Mouse (Mus musculus): Measurements from ENCODE around the gene Olfr70. TPM values are rescaled to one million over a fixed set of nuclear protein-coding genes. Genes with fewer than 3 reads are reported as not detected.

The Olfr70 gene
- polyA plus RNA-seq, 1 experiment from 2014 or later: not detected

- CTCF ChIA-PET: interaction anchor here (1.3 kb wide), 1 partner anchor 14 kb away, joined by 3 read pairs; no protein-coding TSS in a partner anchor
These were observed 29.4 kb upstream of the Olfr70 start, which contains the start of gene Spaar for GRCm38 (mm10) chr4:43729794-43730550. Spaar (plus strand) TSS chr4:43730034.

GRCm38 (mm10) chr4:43729126-43729525, 28.5 kb upstream of the Olfr70 start:
- no peak for ATAC-seq
- TF ChIP-seq CTCF (IDR thresholded peaks at IDR 0.05): no peak
- DNase-seq (ENCODE audit: low read depth, low spot score): no peak
- CTCF ChIA-PET: interaction anchor here (1.1 to 1.4 kb wide), 3 partner anchors 14 to 99 kb away, joined by 3 to 4 read pairs (median 3); no protein-coding TSS in a partner anchor
- no peaks in the 10 kb centered on the region for H3K27me3 ChIP-seq
- POLR2A ChIA-PET: no interaction called here
- in situ Hi-C loops (cut with MboI; ENCODE audit: low pct_unique_long_range_greater_than_20kb): no loop called here

More at GRCm38 (mm10) chr4:43729794-43730550, 29.4 kb upstream of the Olfr70 start, which contains the start of gene Spaar:
- no peaks in the 10 kb centered on the region for H3K27me3 ChIP-seq
- ATAC-seq (no peak), DNase-seq (ENCODE audit: low read depth, low spot score) (no peak)
- TF ChIP-seq CTCF (IDR thresholded peaks at IDR 0.05): no peak
- in situ Hi-C loops (cut with MboI; ENCODE audit: low pct_unique_long_range_greater_than_20kb): no loop called here
- POLR2A ChIA-PET: no interaction called here

GRCm38 (mm10) chr4:43728576-43728954, 28.0 kb upstream of the Olfr70 start:
- DNase-seq (ENCODE audit: low read depth, low spot score) (peak; percentile 50), ATAC-seq (peak; percentile 78)
- no peaks in the 10 kb centered on the region for H3K27me3 ChIP-seq
- TF ChIP-seq CTCF (IDR thresholded peaks at IDR 0.05): no peak
- in situ Hi-C loops (cut with MboI; ENCODE audit: low pct_unique_long_range_greater_than_20kb): no loop called here
- ChIA-PET POLR2A (no interaction called here), CTCF (interaction anchor here (1.1 to 1.4 kb wide), 3 partner anchors 15 to 98 kb away, joined by 3 to 4 read pairs (median 3); no protein-coding TSS in a partner anchor)

GRCm38 (mm10) chr4:43727718-43728575, 27.3 kb upstream of the Olfr70 start:
- ATAC-seq: peak; percentile 15
- no peak for DNase-seq (ENCODE audit: low read depth, low spot score)
- CTCF ChIA-PET: interaction anchor here (0.9 to 1.4 kb wide), 2 partner anchors 62 to 98 kb away, joined by 3 to 4 read pairs; no protein-coding TSS in a partner anchor
- no peak for TF ChIP-seq CTCF (IDR thresholded peaks at IDR 0.05)
- in situ Hi-C loops (cut with MboI; ENCODE audit: low pct_unique_long_range_greater_than_20kb): no loop called here
- POLR2A ChIA-PET: no interaction called here
- H3K27me3 ChIP-seq: no peaks in the 10 kb centered on the region

DNA sequence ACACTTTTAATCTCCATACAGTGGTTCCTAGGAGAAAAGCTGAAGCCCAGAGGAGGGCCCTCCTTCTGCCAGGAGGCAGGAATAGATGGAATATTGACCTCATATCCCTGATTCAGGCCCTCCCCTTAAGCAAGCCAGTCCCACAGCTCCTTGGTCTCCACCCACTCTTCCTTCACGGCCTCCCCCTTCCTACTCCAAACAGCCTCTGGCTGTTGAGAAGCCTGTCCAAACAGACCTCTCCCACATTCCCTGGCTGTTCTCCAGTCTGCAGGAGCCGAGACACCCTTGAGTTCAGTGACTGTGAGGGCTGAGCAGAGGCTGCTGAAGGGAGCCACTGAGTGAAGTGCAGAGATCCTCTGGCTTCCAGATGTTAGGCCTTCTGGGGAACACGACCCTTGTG, 26.4 kb upstream of the Olfr70 start, which contains the start of gene Hrct1:
Hrct1 (plus strand) TSS at position 194 of the 400 bp plus-strand sequence.
- ChIA-PET CTCF (interaction anchor here (0.9 to 2.6 kb wide), 2 partner anchors 36 to 55 kb away, joined by 3 to 11 read pairs; no protein-coding TSS in a partner anchor), POLR2A (no interaction called here)
- no peak for ATAC-seq
- in situ Hi-C loops (cut with MboI; ENCODE audit: low pct_unique_long_range_greater_than_20kb): no loop called here
- DNase-seq (ENCODE audit: low read depth, low spot score): no peak
- no peaks in the 10 kb centered on the region for H3K27me3 ChIP-seq
- TF ChIP-seq CTCF (IDR thresholded peaks at IDR 0.05): no peak

DNA sequence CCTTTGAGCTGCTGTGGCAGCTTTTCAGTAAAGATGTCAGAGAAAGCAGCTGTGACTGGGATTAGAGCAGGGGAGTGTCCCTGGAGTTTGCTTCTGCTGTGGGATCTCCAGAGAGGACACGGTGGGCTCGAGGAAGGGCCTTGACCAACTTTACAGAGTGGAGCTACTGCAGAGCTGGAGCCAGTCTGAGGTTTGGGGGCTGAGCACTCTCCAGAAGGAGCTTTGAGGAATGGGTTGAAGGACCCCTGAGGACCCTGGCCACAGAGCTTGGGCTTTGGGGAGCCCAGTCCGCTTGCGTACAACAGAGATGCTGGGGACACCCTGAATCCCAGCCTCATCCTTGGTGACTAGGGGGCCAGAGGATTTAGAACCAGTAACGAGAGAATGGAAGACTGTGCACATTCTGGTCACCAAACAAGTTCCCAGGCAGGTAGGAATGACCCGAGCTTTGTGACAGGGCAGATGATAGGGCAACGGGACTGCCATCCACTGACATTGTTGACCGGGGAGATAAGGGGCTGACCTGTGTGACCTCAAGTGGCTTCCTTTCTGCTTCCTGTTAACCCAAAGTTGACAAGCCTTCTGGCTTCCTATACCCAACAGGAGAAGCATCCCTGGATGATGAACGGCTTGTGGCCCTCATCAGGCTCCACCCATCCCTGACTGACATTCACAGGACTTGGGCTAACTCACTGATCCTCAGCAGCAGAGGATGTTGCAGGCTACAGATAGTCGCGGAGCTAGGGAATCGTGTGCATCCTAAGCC, 25.8 kb upstream of the Olfr70 start:
- in situ Hi-C loops (cut with MboI; ENCODE audit: low pct_unique_long_range_greater_than_20kb): no loop called here
- POLR2A ChIA-PET: no interaction called here
- H3K27me3 ChIP-seq: no peaks in the 10 kb centered on the region
- no peak for TF ChIP-seq CTCF (IDR thresholded peaks at IDR 0.05)
- ATAC-seq: no peak
- no peak for DNase-seq (ENCODE audit: low read depth, low spot score)
- CTCF ChIA-PET: interaction anchor here (0.8 to 2.6 kb wide), 4 partner anchors 16 to 55 kb away, joined by 3 to 11 read pairs (median 4); no protein-coding TSS in a partner anchor

DNA sequence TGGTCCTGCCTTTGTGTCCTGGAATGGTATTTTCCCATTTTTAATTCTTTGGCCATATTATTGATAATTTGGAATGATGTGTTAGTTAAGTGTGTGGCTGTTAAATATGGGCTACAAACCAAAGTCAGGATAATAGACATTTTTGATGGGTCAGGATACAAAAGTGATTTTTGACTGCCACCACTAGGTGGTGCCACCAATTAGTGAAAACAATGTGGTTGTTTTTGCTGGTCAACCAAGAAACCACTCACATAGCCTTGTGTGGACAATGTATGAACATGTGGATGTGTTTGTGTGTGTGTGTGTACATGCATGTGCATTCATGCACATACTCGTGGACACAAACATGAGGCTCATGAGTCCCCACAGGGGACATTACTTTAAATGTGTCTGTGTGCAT, 24.2 kb upstream of the Olfr70 start:
- no peaks in the 10 kb centered on the region for H3K27me3 ChIP-seq
- ChIA-PET CTCF (interaction anchor here (0.8 to 2.6 kb wide), 3 partner anchors 15 to 38 kb away, joined by 4 to 11 read pairs (median 5); no protein-coding TSS in a partner anchor), POLR2A (no interaction called here)
- TF ChIP-seq CTCF (IDR thresholded peaks at IDR 0.05): no peak
- ATAC-seq (no peak), DNase-seq (ENCODE audit: low read depth, low spot score) (no peak)
- in situ Hi-C loops (cut with MboI; ENCODE audit: low pct_unique_long_range_greater_than_20kb): no loop called here

- ATAC-seq (no peak), DNase-seq (ENCODE audit: low read depth, low spot score) (no peak)
- no peaks in the 10 kb centered on the region for H3K27me3 ChIP-seq
- ChIA-PET CTCF (no interaction called here), POLR2A (no interaction called here)
- no peak for TF ChIP-seq CTCF (IDR thresholded peaks at IDR 0.05)
- in situ Hi-C loops (cut with MboI; ENCODE audit: low pct_unique_long_range_greater_than_20kb): no loop called here
These were observed 21.6 kb upstream of the Olfr70 start for GRCm38 (mm10) chr4:43722191-43722590.

DNA sequence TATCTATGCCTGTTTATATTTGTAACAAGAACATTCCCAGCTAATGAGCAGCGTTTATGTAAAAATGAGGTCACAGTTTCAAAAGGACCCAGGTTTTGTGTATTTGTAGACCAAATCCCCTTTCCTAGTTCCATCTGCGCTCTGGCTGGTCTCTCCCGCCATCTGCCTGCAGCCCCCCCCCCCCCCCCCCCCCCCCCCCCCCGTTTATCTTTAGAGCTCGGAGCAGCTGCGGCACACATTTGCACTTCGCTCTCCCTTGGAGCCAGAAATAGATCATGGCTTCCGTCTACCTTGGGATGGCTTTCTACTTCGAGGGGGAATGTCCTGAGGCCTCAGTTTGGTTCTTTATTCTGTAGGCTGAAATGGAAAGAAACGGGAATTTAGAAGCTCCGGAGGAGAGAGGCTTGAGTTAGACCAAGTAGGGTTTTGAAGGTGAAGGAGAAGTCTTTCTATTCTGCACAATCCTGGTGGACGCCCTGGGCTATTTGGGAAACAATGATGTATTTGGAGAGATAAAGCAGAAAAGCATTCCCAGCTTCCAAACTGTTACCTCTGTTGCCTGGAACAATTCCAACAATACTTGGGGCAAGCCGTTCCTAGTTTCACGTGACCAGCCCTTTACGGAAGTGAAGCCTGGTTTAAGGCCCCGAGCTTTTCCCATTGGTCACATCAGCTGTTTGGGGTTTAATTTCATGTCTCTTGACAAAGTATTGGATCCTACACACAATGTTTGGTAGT, 20.1 kb upstream of the Olfr70 start:
- DNase-seq (ENCODE audit: low read depth, low spot score) (no peak), ATAC-seq (no peak)
- H3K27me3 ChIP-seq: no peaks in the 10 kb centered on the region
- in situ Hi-C loops (cut with MboI; ENCODE audit: low pct_unique_long_range_greater_than_20kb): no loop called here
- ChIA-PET POLR2A (no interaction called here), CTCF (interaction anchor here (1.0 kb wide), 1 partner anchor 8 kb away, joined by 3 read pairs; no protein-coding TSS in a partner anchor)
- TF ChIP-seq CTCF (IDR thresholded peaks at IDR 0.05): no peak

Data from Patski (cell line).